Mouse (Mus musculus): ENCODE measurements around the gene Zfand2b.

Zfand2b gene

GRCm38 (mm10) chr1:75168472-75169464 lies at the start of gene Zfand2b:
Gene Zfand2b, plus strand, starts transcription at chr1:75168646.
- DNase-seq, result peak; percentile 98 to 99

GRCm38 (mm10) chr1:75122211-75122610 lies 46.2 kb upstream of the Zfand2b start:
- peak; percentile 35 to 37 for DNase-seq

- DNase-seq, result peak; percentile 94 to 98
Observed at GRCm38 (mm10) chr1:75124346-75125321, 43.8 kb upstream of the Zfand2b start, which contains the start of gene Nhej1. Gene Nhej1, minus strand, starts transcription at chr1:75125200.

GRCm38 (mm10) chr1:75125418-75125817 lies 43.0 kb upstream of the Zfand2b start:
- no peak for DNase-seq

- no peak for DNase-seq
Observed at GRCm38 (mm10) chr1:75128641-75129040, 39.8 kb upstream of the Zfand2b start.

GRCm38 (mm10) chr1:75133421-75134207 lies 34.8 kb upstream of the Zfand2b start, which contains the start of gene Slc23a3:
Gene Slc23a3, minus strand, starts transcription at chr1:75133890.
- DNase-seq, result no peak

- DNase-seq, result no peak
Observed at GRCm38 (mm10) chr1:75136293-75136692, 32.2 kb upstream of the Zfand2b start.

- no peak for DNase-seq
Observed at GRCm38 (mm10) chr1:75136730-75137129, 31.7 kb upstream of the Zfand2b start.

GRCm38 (mm10) chr1:75138448-75138847 lies 30.0 kb upstream of the Zfand2b start:
- DNase-seq, result no peak

- peak in 1 of 2 experiments; percentile 9 for DNase-seq
Observed at GRCm38 (mm10) chr1:75140601-75141190, 27.8 kb upstream of the Zfand2b start.

GRCm38 (mm10) chr1:75141486-75142190 lies 26.8 kb upstream of the Zfand2b start:
- DNase-seq, result peak; percentile 77 to 82

GRCm38 (mm10) chr1:75142301-75143261 lies 25.9 kb upstream of the Zfand2b start, which contains the start of the genes Cnppd1 and Retreg2:
Gene Cnppd1, minus strand, starts transcription at chr1:75142711.
Gene Retreg2, plus strand, starts transcription at chr1:75142778.
- DNase-seq, result peak; percentile 97

GRCm38 (mm10) chr1:75145589-75145988 lies 22.9 kb upstream of the Zfand2b start:
- no peak for DNase-seq

GRCm38 (mm10) chr1:75147411-75148135 lies 20.9 kb upstream of the Zfand2b start:
- no peak for DNase-seq

- no peak for DNase-seq
Observed at GRCm38 (mm10) chr1:75148727-75149126, 19.7 kb upstream of the Zfand2b start.

GRCm38 (mm10) chr1:75155837-75156236 lies 12.6 kb upstream of the Zfand2b start:
- no peak for DNase-seq

- DNase-seq, result no peak
Observed at GRCm38 (mm10) chr1:75158990-75159389, 9.5 kb upstream of the Zfand2b start.

- DNase-seq, result no peak
Observed at GRCm38 (mm10) chr1:75159540-75160255, 8.7 kb upstream of the Zfand2b start.
